Comparison of ENCODE assay signal across 20 mouse cellular contexts in genomic region chr7:51657152-51657551, GRCm38 (mm10). TPM values are rescaled to one million over a fixed set of nuclear protein-coding genes. Genes with fewer than 3 reads are reported as not detected.
"Had no signal": no experiment of that assay in that cellular context is flagged by ENCODE, and none has a peak within 500 bp of the region (broad histone marks: within the 10 kb centered on the region; RNA-seq: fewer than 3 reads in every experiment).

No protein-coding gene starts in this region.

- H3K9ac ChIP-seq: neural tube, embryonic 13.5 days; neural tube, embryonic 15.5 days; stomach, embryonic 15.5 days had no signal

- H3K4me2 ChIP-seq: neural tube, embryonic 13.5 days; neural tube, embryonic 15.5 days; stomach, embryonic 15.5 days had no signal

- H3K4me1 ChIP-seq: neural tube, embryonic 13.5 days; neural tube, embryonic 15.5 days; stomach, embryonic 15.5 days had no signal

- H3K27me3 ChIP-seq: neural tube, embryonic 13.5 days; neural tube, embryonic 15.5 days; stomach, embryonic 15.5 days had no signal

- H3K36me3 ChIP-seq: neural tube, embryonic 15.5 days; stomach, embryonic 15.5 days had no signal

- H3K9me3 ChIP-seq: neural tube, embryonic 13.5 days; neural tube, embryonic 15.5 days; stomach, embryonic 15.5 days had no signal

- DNase-seq: retina, postnatal 1 day; right cerebral cortex, adult 18-20 months; right cerebral cortex, postnatal 14 days; right cerebral cortex, postnatal 25 days; right cerebral cortex, postnatal 4 days; spleen, adult 18-20 months; thymus, adult 18-20 months; thymus, adult 2 months; thymus, postnatal 14 days; thymus, postnatal 25 days; thymus, postnatal 36 days; thymus, postnatal 4 days had no signal

- H3K4me3 ChIP-seq: neural tube, embryonic 13.5 days; neural tube, embryonic 15.5 days; stomach, embryonic 15.5 days had no signal

- H3K27ac ChIP-seq: neural tube, embryonic 13.5 days; neural tube, embryonic 15.5 days; stomach, embryonic 15.5 days; stomach, postnatal 0 days had no signal

RNA-seq across cellular contexts. Expression of gene Slc17a6, which starts 35.3 kb away (rescaled TPM):
- polyA plus RNA-seq: small intestine, adult 2 months; spleen, adult 2 months; stomach, embryonic 14.5 days; stomach, postnatal 0 days; urinary bladder, adult 2 months had no signal
